Mouse (Mus musculus) ovary, postnatal 36 days (tissue): Measurements from ENCODE around the gene March9.
"Not testable (repeated sequence)": the region's sequence is repeated elsewhere in the genome, so short reads cannot be mapped to it uniquely, and the experiment has no call there.

Source experiments
- DNase-seq: peaks from one replicate; pipeline ENCODE4 v3.0.0; 2022; ENCODE audit warnings: low spot score, mixed read lengths

The March9 gene

DNA sequence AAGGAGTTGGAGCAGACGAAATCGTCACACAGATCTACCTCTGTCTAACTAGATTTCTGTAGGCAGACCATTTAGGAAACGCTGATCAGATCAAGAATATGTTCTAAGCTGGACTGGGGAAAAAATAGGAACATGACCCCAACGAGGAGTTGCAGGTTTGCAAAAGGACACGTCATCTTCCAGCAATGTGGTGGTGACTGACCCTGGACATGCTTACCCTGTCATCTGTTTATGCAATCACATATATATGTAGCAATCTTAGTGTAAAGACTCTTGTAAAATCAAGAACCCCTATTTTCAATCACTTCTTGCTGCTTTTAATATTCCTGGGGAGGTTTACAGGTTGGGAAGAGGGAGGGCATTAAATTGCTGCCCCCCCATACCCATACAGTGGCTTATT lies 2.5 kb upstream of the March9 start:
- DNase-seq, result no peak

DNA sequence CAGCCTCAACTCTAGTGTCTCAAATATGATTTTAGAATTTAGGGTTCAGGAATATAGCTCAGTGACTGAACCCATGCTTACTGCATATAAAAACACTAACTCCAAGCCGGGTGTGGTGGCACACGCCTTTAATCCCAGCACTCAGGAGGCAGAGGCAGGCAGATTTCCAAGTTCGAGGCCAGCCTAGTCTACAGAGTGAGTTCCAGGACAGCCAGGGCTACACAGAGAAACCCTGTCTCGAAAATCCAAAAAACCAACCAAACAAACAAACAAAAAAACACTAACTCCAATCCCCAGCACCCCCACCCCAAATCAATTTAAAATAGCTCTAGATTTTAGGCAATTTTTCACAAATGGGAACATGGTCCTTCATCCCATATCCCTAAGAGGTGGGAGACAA lies 2.1 kb upstream of the March9 start:
- not testable (repeated sequence) for DNase-seq

DNA sequence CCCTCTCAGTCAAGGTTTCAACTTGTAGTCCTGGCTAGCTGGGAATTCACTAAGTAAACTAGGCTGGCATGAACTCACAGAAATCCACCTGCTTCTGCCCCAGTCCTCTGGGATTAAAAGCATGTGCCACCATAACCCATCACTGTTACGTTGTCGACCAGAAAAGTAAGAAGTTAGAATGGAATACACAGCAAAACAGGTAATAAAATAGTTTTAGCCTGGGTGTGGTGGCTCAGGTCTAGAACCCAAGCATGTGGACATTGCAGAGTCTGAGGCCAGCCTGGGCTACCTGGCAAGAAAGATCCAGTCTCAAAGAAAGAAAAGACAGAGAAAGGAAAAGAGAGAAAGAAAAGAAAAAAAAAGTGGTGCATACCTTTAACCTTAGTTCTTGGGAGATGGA lies 1.5 kb upstream of the March9 start:
- DNase-seq, result no peak

DNA sequence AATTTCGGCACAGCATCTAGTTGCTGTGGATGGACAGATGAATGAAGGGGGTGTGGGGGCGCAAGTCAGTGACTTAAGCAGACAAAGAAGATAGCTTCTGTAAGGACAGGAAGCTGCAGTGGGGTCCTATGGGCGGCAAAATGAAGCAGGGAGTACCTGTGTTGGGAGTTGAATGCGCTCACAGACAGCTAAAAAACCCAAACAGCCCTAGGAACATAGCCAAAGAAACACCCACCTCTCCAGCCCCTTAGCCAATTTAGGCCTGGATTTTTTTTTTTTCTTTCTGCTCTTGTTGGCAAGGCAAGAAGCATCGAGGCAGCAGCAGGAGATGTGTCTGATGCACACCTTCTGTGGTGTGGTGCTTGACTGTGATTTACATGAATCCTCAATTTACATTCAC lies 1.1 kb upstream of the March9 start:
- no peak for DNase-seq

DNA sequence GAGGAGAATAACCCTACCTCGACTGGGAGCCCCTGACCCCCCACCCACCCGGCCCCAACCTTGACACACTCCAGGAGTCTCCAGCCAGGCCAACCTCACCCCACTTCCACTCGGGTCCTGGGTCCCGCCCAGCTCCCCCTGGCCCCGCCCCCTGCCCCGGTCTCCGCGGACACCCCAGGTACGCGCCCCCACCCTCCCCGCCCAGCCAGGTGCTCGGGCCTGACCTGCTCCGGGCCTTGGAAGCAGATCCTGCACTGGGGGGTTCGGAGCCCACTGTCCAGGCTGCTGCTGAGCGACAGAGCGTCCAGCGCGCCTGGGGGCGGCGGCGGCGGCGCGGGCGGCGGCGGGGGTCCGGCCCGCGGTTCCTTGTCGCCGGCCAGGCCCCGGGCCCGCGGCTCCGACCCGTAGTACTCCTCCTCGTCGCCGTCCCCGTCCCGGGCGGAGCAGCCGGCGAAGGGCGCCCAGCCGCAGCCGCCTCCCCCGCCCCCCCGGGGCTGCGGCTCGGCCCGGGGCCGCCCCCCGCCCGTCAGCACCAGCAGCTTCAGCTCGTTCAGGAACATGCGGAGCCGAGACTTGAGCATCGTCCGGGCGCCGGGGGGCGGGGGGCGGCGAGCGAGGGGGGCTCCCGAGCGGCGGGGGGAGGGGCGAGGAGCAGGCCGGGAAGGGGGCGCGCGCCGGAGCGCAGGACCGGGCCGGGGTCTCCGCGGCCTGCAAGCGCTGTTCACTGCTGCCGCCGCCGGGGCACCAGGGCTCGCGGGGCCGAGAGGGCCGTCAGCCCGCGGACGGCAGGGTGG lies 613 bp downstream of the March9 start:
- peak; percentile 28 for DNase-seq

DNA sequence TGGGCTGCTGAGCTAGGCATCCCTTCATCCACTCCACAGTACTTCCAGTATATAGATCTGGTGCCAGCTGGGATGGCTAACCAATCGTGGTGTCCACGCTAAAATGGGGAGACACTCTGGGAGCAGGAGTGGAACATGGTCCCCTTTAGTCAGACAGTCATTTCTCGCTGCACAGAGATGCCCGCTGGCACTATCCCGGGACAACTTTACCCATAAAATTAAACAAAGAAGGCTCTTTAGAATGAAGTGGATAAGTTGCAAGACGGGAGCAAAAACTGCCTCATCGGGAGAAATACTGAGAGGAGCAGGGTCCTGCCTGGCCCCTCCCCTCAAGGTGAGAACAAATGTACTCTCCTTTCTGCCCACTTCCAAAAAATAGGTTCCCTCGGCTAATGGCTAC lies 1.3 kb downstream of the March9 start:
- DNase-seq, result no peak

DNA sequence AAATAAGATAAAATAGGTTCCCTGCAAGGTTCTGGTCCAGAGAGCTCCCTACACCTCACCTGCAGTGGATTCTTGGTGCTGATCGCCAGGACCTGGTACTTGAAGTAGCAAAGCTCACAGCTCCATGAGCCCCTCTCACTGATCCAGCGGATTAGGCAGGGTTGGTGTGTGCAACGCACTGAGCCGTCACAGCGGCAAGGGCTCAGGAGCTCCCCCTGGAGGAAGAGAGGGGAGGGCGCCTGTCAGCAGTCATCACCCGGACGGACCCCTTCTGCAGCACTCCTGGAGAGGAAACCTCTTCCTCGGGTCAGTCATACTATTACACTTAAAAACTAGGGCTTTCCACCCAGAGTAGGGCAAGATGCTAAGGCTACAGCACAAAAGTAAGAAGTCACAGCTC lies 1.8 kb downstream of the March9 start:
- peak; percentile 70 for DNase-seq

DNA sequence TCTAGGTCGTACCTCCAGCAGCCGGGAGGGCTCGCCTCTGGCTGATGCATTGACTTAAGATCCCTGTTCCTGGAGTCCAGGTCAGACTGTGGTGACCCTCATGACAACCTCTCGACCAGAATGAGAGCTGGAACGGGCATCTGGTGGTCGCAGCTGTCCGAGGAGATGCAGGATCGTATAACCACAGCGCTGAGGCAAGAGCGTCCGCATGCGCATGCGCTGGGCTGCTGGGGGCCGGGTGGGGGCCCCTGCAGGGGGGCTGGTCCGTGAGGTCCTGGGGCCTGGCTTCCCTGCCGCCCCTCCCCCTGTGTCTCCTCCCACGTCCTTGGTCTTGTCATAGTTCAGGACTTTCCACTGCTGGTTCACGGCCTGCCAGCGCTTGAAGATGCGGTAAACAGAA lies 3.5 kb downstream of the March9 start:
- no peak for DNase-seq

DNA sequence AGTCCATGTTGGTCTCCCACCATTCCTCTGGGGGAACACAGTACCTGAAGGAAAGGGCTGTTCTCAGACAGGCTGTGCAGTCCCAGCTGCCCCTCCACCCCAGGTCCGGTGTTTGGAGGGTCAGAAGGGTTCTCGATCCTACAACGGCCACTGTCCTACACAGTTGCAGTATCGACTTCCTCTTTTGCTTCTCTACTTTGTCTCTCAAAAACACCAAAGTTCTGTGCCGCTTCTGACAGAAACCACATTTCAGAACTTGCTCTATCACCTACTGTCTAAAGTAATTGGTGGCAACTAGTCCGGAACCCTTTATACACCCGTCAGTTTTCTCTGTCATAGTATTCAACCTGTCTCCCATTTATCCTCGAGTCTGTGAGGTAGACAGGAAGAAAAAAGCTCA lies 4.6 kb downstream of the March9 start:
- no peak for DNase-seq

DNA sequence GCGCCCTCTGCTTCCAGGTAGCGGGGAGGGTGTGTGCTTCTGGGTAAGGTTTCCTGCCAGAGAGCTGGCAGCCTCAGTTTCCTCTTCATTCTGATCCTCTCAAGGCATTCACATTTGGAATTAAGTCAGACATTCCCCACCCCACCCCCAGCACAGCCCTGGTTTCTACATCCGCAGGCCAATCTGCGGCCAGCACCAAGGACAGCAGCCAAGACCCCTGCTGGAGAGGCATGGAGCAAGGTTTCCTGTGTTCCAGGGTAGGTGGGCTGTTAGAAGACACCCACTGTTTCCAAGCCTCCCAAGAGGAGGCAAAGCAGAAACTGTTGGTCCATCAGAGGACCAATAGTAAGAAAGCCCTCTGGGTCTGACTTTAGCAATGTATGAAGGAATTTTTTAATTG lies 5.3 kb downstream of the March9 start:
- DNase-seq, result no peak

DNA sequence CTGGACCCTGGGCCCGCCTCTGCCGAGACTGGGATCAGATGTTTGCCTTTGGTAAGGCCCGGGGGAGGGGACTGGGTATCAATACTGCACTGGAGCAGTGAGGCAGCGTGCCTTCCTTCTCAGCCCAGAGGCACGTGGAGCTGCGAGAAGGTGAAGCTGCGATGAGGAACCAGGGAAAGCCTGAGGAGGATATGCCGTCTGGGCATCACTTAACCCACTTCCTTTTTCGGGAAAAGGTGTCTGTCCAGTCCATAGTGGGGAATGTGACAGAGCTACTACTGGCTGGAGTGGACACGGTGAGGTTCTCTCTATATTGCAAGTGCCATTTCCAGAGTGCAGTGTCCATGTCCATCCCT lies 9.9 kb downstream of the March9 start:
- DNase-seq, result no peak

DNA sequence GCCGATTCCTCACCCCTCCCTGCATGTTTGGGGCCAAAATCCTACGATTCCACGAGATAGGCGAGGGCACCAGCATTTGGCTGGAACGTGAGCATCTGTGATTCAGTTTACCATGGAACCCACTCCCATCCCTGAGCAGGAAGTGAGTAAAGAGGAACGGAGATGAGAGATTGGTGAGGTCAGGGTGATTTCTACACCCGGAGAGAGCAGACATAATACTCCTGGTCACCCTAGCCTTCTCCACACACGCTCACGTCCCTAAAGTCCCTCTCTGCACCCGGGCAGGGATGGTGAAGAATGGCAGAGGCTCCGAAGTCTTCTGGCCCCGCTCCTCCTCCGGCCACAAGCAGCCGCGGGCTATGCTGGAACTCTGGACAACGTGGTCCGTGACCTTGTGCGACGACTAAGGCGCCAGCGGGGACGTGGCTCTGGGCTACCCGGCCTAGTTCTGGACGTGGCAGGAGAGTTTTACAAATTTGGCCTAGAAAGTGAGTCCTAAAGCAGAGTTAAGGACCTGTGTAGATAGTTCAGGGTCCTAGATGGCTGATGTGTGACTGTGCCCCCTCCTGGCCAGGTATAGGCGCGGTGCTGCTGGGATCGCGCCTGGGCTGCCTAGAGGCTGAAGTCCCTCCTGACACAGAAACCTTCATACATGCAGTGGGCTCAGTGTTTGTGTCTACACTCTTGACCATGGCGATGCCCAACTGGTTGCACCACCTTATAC lies 10.4 kb downstream of the March9 start:
- DNase-seq, result no peak

DNA sequence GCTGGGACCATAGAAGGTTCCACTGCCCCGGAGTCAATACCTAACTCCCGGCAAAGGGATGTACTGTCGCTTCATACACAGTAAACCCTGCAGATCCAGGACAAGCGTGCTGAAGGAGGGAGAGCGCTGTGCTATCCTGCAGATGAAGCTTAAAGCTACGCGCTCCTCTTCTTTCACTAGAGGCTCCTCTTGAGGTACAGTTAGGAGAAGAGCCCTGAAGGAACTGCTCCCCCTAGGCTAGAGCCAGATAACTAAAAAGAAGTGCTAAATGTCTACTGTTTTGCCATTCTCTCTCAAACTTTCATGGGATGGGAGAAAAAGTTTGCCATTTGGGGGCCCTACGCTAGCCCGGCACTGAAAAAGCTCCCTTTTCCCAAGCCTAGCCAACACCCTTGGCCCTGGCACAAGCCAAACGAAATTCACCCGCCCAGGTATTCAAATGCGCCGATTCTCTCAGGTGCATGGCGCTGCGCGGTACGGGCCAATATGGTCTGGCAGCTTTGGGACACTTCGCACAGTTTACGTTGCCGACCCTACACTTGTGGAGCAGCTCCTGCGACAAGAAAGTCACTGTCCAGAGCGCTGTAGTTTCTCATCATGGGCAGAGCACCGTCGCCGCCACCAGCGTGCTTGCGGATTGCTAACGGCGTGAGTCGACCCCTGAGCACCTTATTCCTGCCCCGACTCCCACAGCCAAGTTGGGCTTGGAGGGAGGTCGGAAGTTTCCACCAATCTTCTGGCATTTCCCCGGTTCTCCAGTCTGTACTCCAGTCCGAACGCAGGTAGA lies 11.2 kb downstream of the March9 start:
- DNase-seq, result no peak

DNA sequence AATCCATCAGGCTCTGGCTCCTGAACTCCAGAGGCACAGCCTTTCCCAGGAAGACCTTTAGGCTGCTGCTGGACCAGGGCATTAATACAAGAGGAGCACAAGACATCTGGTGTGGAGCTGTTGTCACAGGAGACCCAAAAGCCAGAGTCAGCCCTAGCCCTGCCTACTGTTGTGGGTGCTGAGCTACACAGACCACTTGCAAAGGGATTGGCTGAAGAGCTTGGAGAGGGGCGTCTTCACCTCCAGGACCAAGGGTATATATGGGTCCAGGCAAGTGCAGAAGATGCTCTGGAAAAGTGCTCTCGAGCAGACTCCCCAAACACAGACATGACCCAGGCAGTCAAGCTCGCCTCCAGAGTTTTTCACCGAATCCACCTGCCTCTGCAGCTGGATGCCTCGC lies 12.0 kb downstream of the March9 start, which contains the start of gene Cyp27b1:
Gene Cyp27b1 (plus strand): TSS at position 297 of the 400 bp plus-strand sequence.
- no peak for DNase-seq

DNA sequence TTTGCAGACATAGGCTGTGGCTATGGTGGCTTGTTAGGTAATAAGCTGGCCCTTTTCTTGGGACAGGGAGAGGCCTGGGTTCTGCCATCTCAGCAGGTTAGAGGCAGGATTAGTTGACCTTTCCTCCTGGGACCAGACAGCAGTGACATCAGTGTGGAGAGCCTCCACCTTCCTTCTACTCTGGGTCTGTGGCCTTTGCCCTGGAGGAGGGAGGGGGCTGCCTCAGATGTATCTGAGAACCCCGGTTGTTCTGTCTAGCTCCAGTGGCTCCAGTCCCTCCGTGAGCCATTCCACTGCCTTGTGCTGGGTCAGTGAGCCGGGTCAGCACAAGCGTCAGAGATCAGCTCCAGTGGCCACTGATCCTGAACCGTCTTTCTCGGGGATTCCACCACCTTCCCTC lies 16.8 kb downstream of the March9 start:
- DNase-seq, result no peak

DNA sequence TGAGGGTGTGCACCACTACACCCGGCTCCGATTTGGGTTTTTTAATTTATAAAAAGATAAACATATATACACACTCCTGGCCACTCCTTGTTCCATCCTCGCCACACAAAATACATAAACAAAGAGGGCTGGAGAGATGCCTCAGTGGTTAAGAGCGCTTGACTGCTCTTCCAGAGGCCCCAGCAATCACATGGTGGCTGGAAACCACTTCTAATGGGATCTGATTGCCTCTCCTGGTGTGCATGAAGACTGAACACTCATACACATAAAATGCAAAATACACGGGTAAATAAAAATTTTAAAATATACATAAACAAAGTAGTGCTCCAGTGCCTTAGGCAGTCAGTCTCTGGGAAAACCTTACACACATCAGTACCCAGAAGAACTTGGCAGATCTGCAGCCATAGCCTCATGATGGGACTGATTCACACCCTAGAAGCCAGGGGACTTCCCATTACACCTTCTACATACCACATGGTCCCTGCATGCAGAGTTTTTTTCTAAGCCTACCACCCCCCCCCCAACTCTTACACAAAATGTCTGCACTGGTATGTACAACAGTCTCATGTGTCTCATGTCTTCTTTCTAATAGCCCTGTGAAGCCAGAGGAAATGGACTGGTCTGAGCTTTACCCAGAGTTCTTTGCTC lies 17.4 kb downstream of the March9 start:
- DNase-seq, result no peak

DNA sequence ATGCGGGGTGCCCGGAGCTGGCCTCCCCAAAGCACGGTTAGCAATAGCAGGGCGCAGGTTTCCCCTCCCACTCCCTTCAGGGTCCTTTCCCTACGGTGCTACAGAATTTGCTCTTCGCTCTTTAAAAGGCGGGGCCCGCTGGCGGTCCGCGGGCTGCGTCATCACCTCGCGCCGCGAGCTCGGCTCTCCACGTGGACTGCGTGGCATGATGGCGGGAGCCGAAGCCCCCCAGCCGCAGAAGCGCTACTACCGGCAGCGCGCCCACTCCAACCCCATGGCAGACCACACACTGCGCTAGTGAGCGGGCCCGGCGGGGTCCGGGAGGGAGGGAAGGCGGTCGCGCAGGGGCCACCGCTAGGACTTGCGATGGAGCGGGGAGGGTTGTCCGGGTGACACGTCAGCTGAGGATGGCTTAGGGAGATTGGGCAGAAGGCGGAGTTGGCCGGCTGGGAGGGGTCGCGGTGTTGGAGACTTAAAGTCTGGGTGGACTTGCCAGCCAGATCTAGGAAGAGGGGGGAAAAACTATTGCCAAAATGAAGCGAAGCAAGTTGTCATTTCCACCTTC lies 18.1 kb downstream of the March9 start:
- peak; percentile 88 for DNase-seq

DNA sequence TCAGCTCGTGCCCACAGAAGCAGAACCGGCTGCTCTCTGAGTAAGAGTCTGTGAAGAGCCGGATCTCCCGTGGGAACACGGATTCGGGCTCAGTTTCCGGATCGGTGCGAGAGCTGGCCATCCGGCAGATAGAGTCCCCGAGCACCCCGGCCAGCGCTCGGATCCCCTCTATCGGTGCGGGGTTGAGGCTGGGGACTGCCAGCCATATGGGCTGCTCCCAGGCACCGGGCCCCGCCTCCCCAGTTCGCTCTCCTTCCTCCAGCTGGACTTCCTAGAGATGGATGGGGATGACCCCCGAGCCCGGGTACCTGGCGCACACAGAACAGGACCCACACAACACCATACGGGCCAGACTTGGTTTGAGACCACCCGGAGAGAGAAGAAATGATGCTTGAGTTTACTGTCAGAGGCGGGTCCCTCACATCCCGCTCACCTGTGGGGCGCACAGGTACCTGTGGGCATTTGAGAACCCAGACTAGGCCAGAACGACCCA lies 18.7 kb downstream of the March9 start, which contains the start of the genes Mettl1 and Eef1akmt3:
Gene Mettl1 (plus strand): TSS at position 141 of the 493 bp plus-strand sequence.
Gene Eef1akmt3 (minus strand): TSS at position 240 of the 493 bp plus-strand sequence.
- DNase-seq, result peak; percentile 51

DNA sequence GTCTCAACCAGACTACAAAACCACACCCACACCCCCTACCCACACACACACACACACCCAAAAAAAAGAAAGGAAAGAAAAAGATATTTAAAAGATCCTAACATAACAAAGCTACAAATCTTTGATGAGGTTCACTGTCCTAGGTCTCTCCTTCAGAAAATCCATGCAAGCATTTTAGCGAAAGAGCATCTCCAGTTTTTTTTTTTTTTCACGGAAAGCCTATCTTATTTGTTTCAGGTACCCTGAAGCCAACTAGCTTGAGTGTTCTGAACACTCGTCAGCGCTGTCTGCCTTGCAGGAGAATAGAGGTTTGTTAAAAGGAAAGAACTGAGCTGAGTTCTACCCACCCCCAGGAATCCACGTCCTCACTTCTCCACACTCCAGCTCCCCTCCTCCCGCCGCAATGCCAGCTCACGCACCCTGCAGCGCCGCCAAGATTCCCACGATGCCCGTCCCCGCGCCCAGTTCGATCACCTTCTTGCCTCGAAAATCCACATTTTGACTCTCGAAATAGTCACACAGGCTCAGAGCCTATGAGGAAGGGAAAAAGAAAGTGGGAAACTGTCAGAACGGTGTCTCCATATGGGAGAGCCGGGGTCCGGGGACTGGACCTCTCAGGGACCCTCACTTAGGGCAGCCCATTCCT lies 19.3 kb downstream of the March9 start:
- DNase-seq, result no peak

DNA sequence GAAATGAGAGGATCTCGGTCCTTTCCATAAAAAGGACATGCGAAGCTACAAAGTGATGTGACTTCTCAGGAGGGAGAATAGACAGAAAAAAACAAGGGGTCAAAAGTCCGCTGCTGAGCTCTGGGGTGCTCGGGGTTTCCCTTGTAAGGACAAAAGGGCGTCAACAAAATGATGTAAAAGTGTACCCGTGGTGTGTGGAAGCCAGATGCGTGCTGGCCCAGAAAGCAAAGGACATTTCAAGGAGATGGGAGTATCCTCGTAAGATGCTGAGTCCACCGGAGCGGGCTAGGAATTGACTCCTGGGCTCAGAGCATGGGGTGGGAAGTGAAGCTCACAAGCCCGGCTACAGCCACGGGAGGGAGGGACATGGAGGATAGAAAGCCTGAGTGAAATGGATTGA lies 22.3 kb downstream of the March9 start:
- DNase-seq, result no peak

DNA sequence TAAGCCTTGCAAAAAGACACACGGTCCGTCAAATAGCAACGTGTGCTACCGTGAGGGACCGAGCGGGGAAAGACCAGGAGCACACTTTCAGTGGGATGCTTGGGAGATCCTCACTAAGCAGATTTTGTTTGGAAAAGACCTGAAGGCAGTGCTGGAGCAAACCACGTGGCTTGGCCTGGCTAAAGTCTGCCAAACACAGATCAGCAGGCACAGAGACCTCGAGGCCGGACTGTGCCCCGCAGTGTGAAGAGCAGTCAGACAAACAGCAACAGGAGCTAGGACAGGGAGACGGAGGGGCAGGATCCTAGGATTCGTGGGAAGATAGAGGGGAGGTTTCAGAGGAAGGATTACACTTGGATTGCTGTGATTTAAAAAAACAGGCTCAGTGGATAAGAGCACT lies 23.7 kb downstream of the March9 start:
- DNase-seq, result no peak
